ENCODE assay signal across 13 mouse cellular contexts in the genomic region with DNA sequence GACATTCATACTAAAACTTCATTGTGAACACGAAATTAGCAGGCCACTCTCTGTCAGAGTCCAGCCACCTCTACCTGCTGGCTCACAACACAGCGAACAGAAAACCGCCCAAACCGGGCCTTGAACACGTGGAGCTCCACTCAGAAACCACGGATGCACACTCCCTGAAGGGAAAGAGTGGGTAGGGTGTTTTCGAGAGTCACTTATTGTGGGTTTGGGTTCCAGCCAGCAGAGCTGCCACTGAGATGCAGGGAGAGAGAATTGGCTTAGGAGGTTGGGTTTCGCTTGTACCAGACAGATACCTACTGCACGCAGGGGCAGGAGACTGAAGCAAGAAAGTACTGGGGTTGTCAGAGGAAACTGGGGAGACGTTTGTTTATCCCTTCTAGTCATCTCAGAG. TPM values are rescaled to one million over a fixed set of nuclear protein-coding genes. Genes with fewer than 3 reads are reported as not detected.
DNase-seq lines count a peak whose midpoint lies in the region; ATAC-seq lines count a peak whose summit lies in the region.
"Had no signal": no experiment of that assay in that cellular context is flagged by ENCODE, and none has a peak within 500 bp of the region (broad histone marks: within the 10 kb centered on the region; RNA-seq: fewer than 3 reads in every experiment).

No protein-coding gene starts in this region.

- H3K9me3 ChIP-seq in heart, embryonic 13.5 days: no peaks in the 10 kb centered on the region
- H3K9me3 ChIP-seq in limb, embryonic 12.5 days: no peaks in the 10 kb centered on the region
- H3K9me3 ChIP-seq in limb, embryonic 10.5 days (replicated peaks): no peaks in the 10 kb centered on the region
- H3K9me3 ChIP-seq in limb, embryonic 15.5 days: no peaks in the 10 kb centered on the region
- H3K9me3 ChIP-seq: hindbrain, embryonic 15.5 days had no signal

- WGBS in heart, embryonic 13.5 days: 68% methylated on average over 10 of the region's 10 CpGs
- 81% methylated on average over 10 of the region's 10 CpGs for whole genome bisulfite sequencing in limb, embryonic 12.5 days
- 89% methylated on average over 10 of the region's 10 CpGs for WGBS in limb, embryonic 10.5 days
- WGBS in limb, embryonic 15.5 days: 67% methylated on average over 10 of the region's 10 CpGs

- H3K4me3 ChIP-seq in heart, embryonic 13.5 days: no peak overlapping the region
- H3K4me3 ChIP-seq in limb, embryonic 12.5 days (replicated peaks): no peak overlapping the region
- no peak overlapping the region for H3K4me3 ChIP-seq in limb, embryonic 10.5 days
- no peak overlapping the region for H3K4me3 ChIP-seq in limb, embryonic 15.5 days
- H3K4me3 ChIP-seq: hindbrain, embryonic 15.5 days had no signal

- peaks cover 99% of the 10 kb centered on the region for H3K4me1 ChIP-seq in heart, embryonic 13.5 days
- peaks cover 92% of the 10 kb centered on the region for H3K4me1 ChIP-seq in limb, embryonic 12.5 days (replicated peaks)
- peaks cover 89% of the 10 kb centered on the region for H3K4me1 ChIP-seq in limb, embryonic 10.5 days
- H3K4me1 ChIP-seq in limb, embryonic 15.5 days: peaks cover 92% of the 10 kb centered on the region

- no peak for ATAC-seq in heart, embryonic 13.5 days (ENCODE audit: extremely low read depth, insufficient number of reproducible peaks, low FRiP score, low TSS enrichment)
- no peak for ATAC-seq in limb, embryonic 12.5 days (ENCODE audit: insufficient number of reproducible peaks, insufficient read depth, low FRiP score, low TSS enrichment, low read depth)
- 0 out of 2 replicates have a peak, but pooled peaks have one; percentile 40 for ATAC-seq in common myeloid progenitor, adult 5-6 weeks (replicated peaks; ENCODE audit: low read depth, poor library complexity, severe bottlenecking)
- ATAC-seq in limb, embryonic 15.5 days (ENCODE audit: insufficient number of reproducible peaks, low FRiP score, low TSS enrichment, low read depth): no peak
- ATAC-seq: CD4-positive, CD25-positive, alpha-beta regulatory T cell, adult 4 months had no signal

- DNase-seq in heart, adult 8-10 months (ENCODE audit: low spot score): no peak
- no peak for DNase-seq in limb, embryonic 10.5 days (ENCODE audit: low spot score)
- DNase-seq in spleen, adult 12 weeks (ENCODE audit: low spot score): no peak
- DNase-seq in thymus, postnatal 36 days: no peak
- DNase-seq: adrenal gland, adult 2 months; cerebellum, postnatal 36 days; right cerebral cortex, postnatal 14 days had no signal

- H3K4me2 ChIP-seq in heart, embryonic 13.5 days: peak overlapping the region; percentile 52
- H3K4me2 ChIP-seq in limb, embryonic 12.5 days: no peak overlapping the region
- no peak overlapping the region for H3K4me2 ChIP-seq in limb, embryonic 15.5 days
- H3K4me2 ChIP-seq: hindbrain, embryonic 15.5 days had no signal

- no peaks in the 10 kb centered on the region for H3K27me3 ChIP-seq in heart, embryonic 13.5 days (replicated peaks)
- no peaks in the 10 kb centered on the region for H3K27me3 ChIP-seq in limb, embryonic 12.5 days
- no peaks in the 10 kb centered on the region for H3K27me3 ChIP-seq in limb, embryonic 10.5 days (ENCODE audit: low read depth, poor library complexity, severe bottlenecking)
- no peaks in the 10 kb centered on the region for H3K27me3 ChIP-seq in limb, embryonic 15.5 days
- H3K27me3 ChIP-seq: hindbrain, embryonic 15.5 days had no signal

- H3K9ac ChIP-seq in heart, embryonic 13.5 days: peak overlapping the region; percentile 68
- H3K9ac ChIP-seq in limb, embryonic 12.5 days (replicated peaks): no peak overlapping the region
- H3K9ac ChIP-seq in limb, embryonic 15.5 days: no peak overlapping the region
- H3K9ac ChIP-seq: hindbrain, embryonic 15.5 days had no signal

- H3K36me3 ChIP-seq in heart, embryonic 13.5 days: peaks cover 16% of the 10 kb centered on the region
- H3K36me3 ChIP-seq in limb, embryonic 12.5 days: peaks cover 22% of the 10 kb centered on the region
- peaks cover 43% of the 10 kb centered on the region for H3K36me3 ChIP-seq in limb, embryonic 10.5 days
- H3K36me3 ChIP-seq in limb, embryonic 15.5 days: no peaks in the 10 kb centered on the region
- H3K36me3 ChIP-seq: hindbrain, embryonic 15.5 days had no signal

- H3K27ac ChIP-seq in heart, embryonic 13.5 days (replicated peaks): peak overlapping the region; percentile 95
- H3K27ac ChIP-seq in limb, embryonic 12.5 days: peak overlapping the region; percentile 24; the same call in 1 of the 2 replicates
- H3K27ac ChIP-seq in limb, embryonic 10.5 days: no peak overlapping the region
- H3K27ac ChIP-seq in limb, embryonic 15.5 days: peak overlapping the region; percentile 72; the same call in 1 of the 2 replicates

RNA-seq across cellular contexts. Expression of a gene that starts 52.4 kb away (rescaled TPM):
- 18.5 and 19.3 TPM in 2 replicates for polyA plus RNA-seq in heart, embryonic 13.5 days (2015; fragmentation: Nextera tagmentation; extraction: Ambion mirVana)
- total RNA-seq in heart, adult 8-10 months (2022): 10 to 100 TPM; 10.9 to 16.5 (median 11.9) TPM
- 23.5 and 23.9 TPM in 2 replicates for polyA plus RNA-seq in limb, embryonic 12.5 days (2016; fragmentation: Nextera tagmentation; extraction: Ambion mirVana)
- polyA plus RNA-seq in limb, embryonic 10.5 days (2016; fragmentation: Nextera tagmentation; extraction: Ambion mirVana): 10.9 and 11.4 TPM in 2 replicates
- total RNA-seq in common myeloid progenitor, adult 5-6 weeks (2017): 0.69 and 1.2 TPM in 2 replicates
- 7.1 and 9.4 TPM in 2 replicates for polyA plus RNA-seq in limb, embryonic 15.5 days (2015; fragmentation: Nextera tagmentation; extraction: Ambion mirVana)
